Mouse (Mus musculus) hindbrain, embryonic 11.5 days (tissue): ENCODE measurements around the gene Rfx5. TPM values are rescaled to one million over a fixed set of nuclear protein-coding genes. Genes with fewer than 3 reads are reported as not detected.

ENCODE experiments used
- ATAC-seq: fragments of 200-750 bp; cut with Nextera tagmentation; 2 replicates; pipeline ENCODE4 v1.8.0; 2017; ENCODE audit warnings: mild to moderate bottlenecking, moderate TSS enrichment, moderate library complexity; ENCODE audit not compliant: low FRiP score
- DNase-seq: peaks from one replicate; pipeline ENCODE4 v3.0.0-alpha.2; 2015; ENCODE audit warnings: low spot score
- H3K27ac ChIP-seq: fragments of 300-500 bp; sonication (generic); 2 replicates; pipeline ENCODE4 v1.5.1; 2014; ENCODE audit warnings: mild to moderate bottlenecking, low read depth, low read length
- H3K27me3 ChIP-seq: fragments of 300-500 bp; sonication (generic); 2 replicates; pipeline ENCODE4 v1.6.1; 2014; ENCODE audit warnings: mild to moderate bottlenecking, low read length, moderate library complexity, mixed read lengths; ENCODE audit not compliant: control insufficient read depth, insufficient read depth
- H3K36me3 ChIP-seq: fragments of 300-500 bp; sonication (generic); 2 replicates; pipeline ENCODE4 v1.6.1; 2014; ENCODE audit warnings: mild to moderate bottlenecking, low read length, moderate library complexity, mixed read lengths; ENCODE audit not compliant: control insufficient read depth, insufficient read depth
- H3K4me1 ChIP-seq: fragments of 300-500 bp; sonication (generic); replicated peaks from 2 replicates; pipeline ENCODE4 v1.6.1; 2014; ENCODE audit warnings: low read length, mixed read lengths; ENCODE audit not compliant: control insufficient read depth, insufficient read depth
- H3K4me2 ChIP-seq: fragments of 300-500 bp; sonication (generic); replicated peaks from 2 replicates; pipeline ENCODE4 v1.6.1; 2014; ENCODE audit warnings: mild to moderate bottlenecking, low read depth, low read length
- H3K4me3 ChIP-seq: fragments of 300-500 bp; sonication (generic); 2 replicates; pipeline ENCODE4 v1.5.1; 2014; ENCODE audit warnings: low read depth, low read length
- H3K9ac ChIP-seq: fragments of 300-500 bp; sonication (generic); 2 replicates; pipeline ENCODE4 v1.6.1; 2014; ENCODE audit warnings: low read depth, low read length
- H3K9me3 ChIP-seq: fragments of 300-500 bp; sonication (generic); 2 replicates; pipeline ENCODE4 v1.6.1; 2016; ENCODE audit warnings: low read length; ENCODE audit not compliant: control insufficient read depth
- WGBS: fragments of 180-500 bp; shearing (Covaris S2); extraction: QIAGEN DNeasy Blood & Tissue Kit; methylation state at CpG from one replicate; pipeline ENCODE4 v1.1.7; 2014; 5-methylcytosine and 5-hydroxymethylcytosine counted together
- polyA plus RNA-seq: library from polyadenylated mRNA; unstranded; fragments of >200 nt; fragmentation: Nextera tagmentation; extraction: Ambion mirVana; gene quantifications from 2 replicates; pipeline ENCODE4 v1.2.1, GENCODE M21; 2014

Rfx5 gene
- polyA plus RNA-seq, 1 experiment from 2014 or later = 8.9 TPM

GRCm38 (mm10) chr3:94972552-94972951 is 18.7 kb downstream of the Rfx5 start:
- WGBS = 80% methylated on average over 3 of the region's 3 CpGs
- Histone ChIP-seq H3K4me1 (0 out of 2 replicates have a peak, but pooled peaks cover 3% of the 10 kb centered on the region), H3K27me3 (no peaks in the 10 kb centered on the region), H3K4me2 (no peak overlapping the region), H3K36me3 (no peaks in the 10 kb centered on the region), H3K9ac (no peak overlapping the region), H3K27ac (no peak overlapping the region), H3K4me3 (no peak overlapping the region), H3K9me3 (no peaks in the 10 kb centered on the region)
- no peak for ATAC-seq
- no peak for DNase-seq

- Histone ChIP-seq H3K27ac (no peak overlapping the region), H3K4me1 (0 out of 2 replicates have a peak, but pooled peaks cover 3% of the 10 kb centered on the region), H3K4me3 (no peak overlapping the region; the same call in 1 of the 2 replicates), H3K36me3 (no peaks in the 10 kb centered on the region), H3K4me2 (no peak overlapping the region), H3K9ac (no peak overlapping the region), H3K9me3 (no peaks in the 10 kb centered on the region), H3K27me3 (no peaks in the 10 kb centered on the region)
- ATAC-seq (no peak), DNase-seq (no peak)
- WGBS = 86% methylated on average over 5 of the region's 5 CpGs
Measured at GRCm38 (mm10) chr3:94973620-94974019, 19.7 kb downstream of the Rfx5 start.

- H3K4me2 ChIP-seq = peak overlapping the region; percentile 48
- ATAC-seq = peak; percentile 17; the same call in 1 of the 2 replicates
Measured at GRCm38 (mm10) chr3:94974026-94974527, 20.2 kb downstream of the Rfx5 start.

GRCm38 (mm10) chr3:94974528-94975422 is 20.9 kb downstream of the Rfx5 start, which contains the start of gene Pi4kb:
Gene Pi4kb (plus strand): TSS chr3:94974731.
- Histone ChIP-seq H3K27ac (peak within 1 kb of the TSS; percentile 83), H3K27me3 (no peaks in the 10 kb centered on the region), H3K4me3 (peak within 1 kb of the TSS; percentile 89), H3K9me3 (no peaks in the 10 kb centered on the region), H3K4me2 (peak within 1 kb of the TSS; percentile 69), H3K36me3 (no peaks in the 10 kb centered on the region), H3K9ac (peak within 1 kb of the TSS; percentile 90), H3K4me1 (0 out of 2 replicates have a peak, but pooled peaks cover 3% of the 10 kb centered on the region)
- ATAC-seq = peak; percentile 94
- DNase-seq = peak; percentile 96
- WGBS = 0% methylated on average over 57 of the region's 57 CpGs

More at GRCm38 (mm10) chr3:94974026-94974527, 20.2 kb downstream of the Rfx5 start:
- H3K27me3 ChIP-seq = no peaks in the 10 kb centered on the region
- no peak for DNase-seq
- H3K4me3 ChIP-seq = peak overlapping the region; percentile 89
- no peak overlapping the region for H3K27ac ChIP-seq
- H3K9me3 ChIP-seq = no peaks in the 10 kb centered on the region
- no peaks in the 10 kb centered on the region for H3K36me3 ChIP-seq
- H3K9ac ChIP-seq = peak overlapping the region; percentile 21
- 17% methylated on average over 9 of the region's 9 CpGs for WGBS
- H3K4me1 ChIP-seq = 0 out of 2 replicates have a peak, but pooled peaks cover 3% of the 10 kb centered on the region

- Histone ChIP-seq H3K27ac (no peak overlapping the region), H3K4me1 (no peaks in the 10 kb centered on the region)
- WGBS = 92% methylated on average over 11 of the region's 11 CpGs
Measured at GRCm38 (mm10) chr3:94984312-94984711, 30.4 kb downstream of the Rfx5 start.

GRCm38 (mm10) chr3:94985513-94985912 is 31.6 kb downstream of the Rfx5 start:
- Histone ChIP-seq H3K4me1 (no peaks in the 10 kb centered on the region), H3K27me3 (no peaks in the 10 kb centered on the region), H3K9ac (no peak overlapping the region), H3K4me3 (no peak overlapping the region), H3K27ac (no peak overlapping the region), H3K9me3 (no peaks in the 10 kb centered on the region), H3K36me3 (0 out of 2 replicates have a peak, but pooled peaks cover 2% of the 10 kb centered on the region), H3K4me2 (no peak overlapping the region)
- WGBS = 92% methylated on average over 2 of the region's 2 CpGs
- DNase-seq = no peak
- no peak for ATAC-seq

More at GRCm38 (mm10) chr3:94984312-94984711, 30.4 kb downstream of the Rfx5 start:
- Histone ChIP-seq H3K9me3 (no peaks in the 10 kb centered on the region), H3K27me3 (no peaks in the 10 kb centered on the region), H3K4me3 (no peak overlapping the region), H3K4me2 (no peak overlapping the region), H3K36me3 (0 out of 2 replicates have a peak, but pooled peaks cover 2% of the 10 kb centered on the region), H3K9ac (no peak overlapping the region)
- no peak for ATAC-seq
- no peak for DNase-seq

GRCm38 (mm10) chr3:94987578-94987977 is 33.7 kb downstream of the Rfx5 start:
- no peak for ATAC-seq
- H3K27me3 ChIP-seq = no peaks in the 10 kb centered on the region
- no peaks in the 10 kb centered on the region for H3K9me3 ChIP-seq
- 0 out of 2 replicates have a peak, but pooled peaks cover 2% of the 10 kb centered on the region for H3K36me3 ChIP-seq
- H3K9ac ChIP-seq = no peak overlapping the region
- no peak overlapping the region for H3K27ac ChIP-seq
- no peak overlapping the region for H3K4me2 ChIP-seq
- no peaks in the 10 kb centered on the region for H3K4me1 ChIP-seq
- H3K4me3 ChIP-seq = no peak overlapping the region
- no peak for DNase-seq

GRCm38 (mm10) chr3:94989159-94989761 is 35.4 kb downstream of the Rfx5 start:
- ATAC-seq (no peak), DNase-seq (no peak)
- H3K4me1 ChIP-seq = no peaks in the 10 kb centered on the region
- no peak overlapping the region for H3K4me2 ChIP-seq
- H3K9ac ChIP-seq = no peak overlapping the region
- no peak overlapping the region for H3K27ac ChIP-seq
- H3K27me3 ChIP-seq = no peaks in the 10 kb centered on the region
- 54% methylated on average over 9 of the region's 9 CpGs for WGBS
- no peak overlapping the region for H3K4me3 ChIP-seq
- H3K9me3 ChIP-seq = no peaks in the 10 kb centered on the region
- H3K36me3 ChIP-seq = 0 out of 2 replicates have a peak, but pooled peaks cover 2% of the 10 kb centered on the region
